Mouse (Mus musculus) thymus, adult 18-20 months (tissue): ENCODE results near the gene Sfrp4.

ENCODE experiments used
- DNase-seq, 2 experiments: peaks; one replicate each; pipeline ENCODE4 v3.0.0; 2022; ENCODE audit warnings: mixed read lengths in 2 of 2

Sfrp4 gene

GRCm38 (mm10) chr13:19640203-19640851, 17.4 kb downstream of the Sfrp4 start:
- DNase-seq = no peak

- DNase-seq = no peak
These were observed 20.6 kb downstream of the Sfrp4 start for GRCm38 (mm10) chr13:19643519-19643918.

- no peak for DNase-seq
These were observed 21.3 kb downstream of the Sfrp4 start for GRCm38 (mm10) chr13:19644225-19644624.

- DNase-seq = no peak
These were observed 26.9 kb downstream of the Sfrp4 start for GRCm38 (mm10) chr13:19649824-19650223.

- DNase-seq = no peak
These were observed 29.5 kb downstream of the Sfrp4 start for GRCm38 (mm10) chr13:19652405-19652804.

- no peak for DNase-seq
These were observed 45.6 kb downstream of the Sfrp4 start for GRCm38 (mm10) chr13:19668355-19669140.

- no peak for DNase-seq
These were observed 51.1 kb downstream of the Sfrp4 start for GRCm38 (mm10) chr13:19674025-19674424.

- no peak for DNase-seq
These were observed 51.7 kb downstream of the Sfrp4 start for GRCm38 (mm10) chr13:19674601-19675000.
